Mouse (Mus musculus) heart, postnatal 0 days (tissue): Measurements from ENCODE around the gene Mgst1.

ENCODE experiments used
- CTCF ChIP-seq: IDR thresholded peaks from 2 replicates; pipeline ENCODE4 v1.5.1; 2016; ENCODE audit warnings: antibody characterized with exemption, control low read depth, low read depth
- EP300 ChIP-seq: IDR thresholded peaks from 2 replicates; pipeline ENCODE4 v1.6.1; 2016; ENCODE audit warnings: antibody characterized with exemption, low read depth

DNA sequence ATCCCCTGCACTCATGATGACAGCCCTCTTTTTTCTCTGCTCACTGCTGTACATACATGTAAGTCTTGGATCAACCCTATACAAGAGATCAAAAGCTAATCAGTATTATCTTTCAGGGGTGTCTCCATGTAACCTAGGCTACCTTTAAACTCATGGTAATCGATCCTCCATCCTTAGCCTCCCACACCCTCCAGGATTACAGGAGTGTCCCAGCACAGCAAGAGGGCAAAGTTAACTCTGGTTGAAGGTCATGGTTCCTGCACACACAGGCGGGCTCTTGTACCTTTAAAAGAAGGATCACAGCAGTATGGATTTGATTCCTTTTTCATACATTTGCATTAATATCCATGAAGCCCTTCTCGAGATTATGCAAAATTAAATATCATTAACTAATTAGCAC lies 40.5 kb upstream of the Mgst1 start:
- TF ChIP-seq EP300 (no peak), CTCF (no peak)
